Mouse (Mus musculus) gastrocnemius, postnatal 25 days (tissue): ENCODE measurements around the gene Fank1. TPM values are rescaled to one million over a fixed set of nuclear protein-coding genes. Genes with fewer than 3 reads are reported as not detected.
A peak's percentile ranks its signal among the peaks of the same experiment; 100 is the strongest.
"Not testable (repeated sequence)": the region's sequence is repeated elsewhere in the genome, so short reads cannot be mapped to it uniquely, and the experiment has no call there.

ENCODE experiments used
- DNase-seq: peaks from one replicate; pipeline ENCODE4 v3.0.0; 2022
- total RNA-seq, 2 experiments: library from RNA; stranded (reverse); gene quantifications; 1 replicate in 1 of 2; 2 replicates in 1 of 2; pipeline ENCODE4 v1.2.3; 2021

Fank1 gene
- total RNA-seq, 2 experiments from 2014 or later, result not detected

DNA sequence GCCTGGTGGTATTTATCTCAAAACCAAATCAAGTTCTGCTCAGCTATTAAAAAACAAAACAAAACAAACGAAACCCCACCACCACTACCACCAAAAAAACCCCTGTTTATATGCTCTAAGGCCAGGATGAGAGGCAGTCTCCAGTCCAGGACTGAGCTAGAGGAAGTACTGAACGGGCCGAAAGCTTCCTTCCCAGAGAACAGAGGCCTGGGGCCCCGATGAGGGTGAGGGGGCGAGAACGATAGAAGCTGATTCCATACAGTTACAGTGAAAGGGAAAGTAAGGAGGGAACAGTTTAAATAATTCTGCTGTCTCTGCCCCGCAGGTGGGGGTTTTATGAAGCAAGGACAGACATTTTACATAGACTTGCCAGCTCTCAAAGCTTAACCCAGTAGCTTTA, 52.9 kb downstream of the Fank1 start:
- no peak for DNase-seq

GRCm38 (mm10) chr7:133839546-133839945, 62.9 kb downstream of the Fank1 start:
- DNase-seq, result no peak

GRCm38 (mm10) chr7:133842079-133842478, 65.4 kb downstream of the Fank1 start:
- DNase-seq, result no peak

DNA sequence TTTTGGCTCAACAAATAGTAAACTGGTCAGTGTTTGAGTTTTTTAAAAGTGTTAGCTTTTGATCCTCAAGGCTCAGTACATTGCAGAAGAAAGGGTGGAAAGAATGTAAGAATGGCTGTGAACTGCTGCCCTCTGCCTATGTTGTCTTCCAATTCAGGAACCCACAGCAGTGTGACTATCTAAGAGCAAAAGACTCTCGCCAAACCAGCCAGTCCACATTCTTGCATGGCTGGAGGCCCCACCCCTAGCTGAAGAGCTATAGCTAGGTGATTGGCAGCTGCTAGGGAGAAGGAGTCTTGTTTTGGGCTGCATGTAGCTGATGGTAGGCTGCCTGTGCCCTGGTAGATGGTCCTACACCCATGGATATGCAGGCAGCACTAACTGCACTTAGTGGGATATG, 70.5 kb downstream of the Fank1 start:
- no peak for DNase-seq

DNA sequence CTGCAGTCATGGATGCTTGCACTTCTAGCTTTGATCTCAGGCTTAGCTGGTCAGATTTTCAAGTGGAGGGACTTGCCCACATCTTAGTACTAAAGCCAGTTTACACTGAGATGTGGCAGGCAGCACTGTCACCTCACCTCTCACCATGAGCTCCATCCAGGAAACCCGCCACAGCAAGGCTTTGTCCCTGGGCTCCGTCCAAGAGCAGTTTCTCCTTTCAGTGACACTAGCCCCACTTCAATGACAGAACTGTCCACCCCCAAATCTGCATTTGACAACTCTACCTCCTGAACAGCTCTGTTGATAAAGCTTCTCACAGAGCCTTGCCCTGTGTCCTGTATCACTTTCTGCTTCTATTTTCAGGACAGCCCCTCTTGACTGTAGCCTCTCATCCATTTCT, 71.5 kb downstream of the Fank1 start:
- DNase-seq, result no peak

DNA sequence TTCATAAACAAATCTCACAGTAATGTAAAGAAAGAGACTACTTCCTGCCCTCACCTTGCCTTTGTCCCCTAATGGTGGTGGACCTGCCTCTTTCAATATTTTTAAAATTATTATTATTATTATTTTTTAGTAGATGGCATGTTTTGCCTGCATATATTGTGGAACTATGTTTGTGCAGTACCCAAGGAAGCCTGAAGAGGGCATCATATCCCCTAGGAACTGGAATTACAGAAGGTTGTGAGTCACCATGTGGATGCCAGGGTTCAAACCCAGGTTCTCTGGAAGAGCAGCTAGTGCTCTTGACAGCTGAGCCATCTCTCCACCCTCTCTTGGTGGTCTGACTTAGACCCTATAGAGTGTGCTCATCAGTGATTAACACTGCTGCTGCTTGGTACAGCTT, 74.1 kb downstream of the Fank1 start:
- no peak for DNase-seq

DNA sequence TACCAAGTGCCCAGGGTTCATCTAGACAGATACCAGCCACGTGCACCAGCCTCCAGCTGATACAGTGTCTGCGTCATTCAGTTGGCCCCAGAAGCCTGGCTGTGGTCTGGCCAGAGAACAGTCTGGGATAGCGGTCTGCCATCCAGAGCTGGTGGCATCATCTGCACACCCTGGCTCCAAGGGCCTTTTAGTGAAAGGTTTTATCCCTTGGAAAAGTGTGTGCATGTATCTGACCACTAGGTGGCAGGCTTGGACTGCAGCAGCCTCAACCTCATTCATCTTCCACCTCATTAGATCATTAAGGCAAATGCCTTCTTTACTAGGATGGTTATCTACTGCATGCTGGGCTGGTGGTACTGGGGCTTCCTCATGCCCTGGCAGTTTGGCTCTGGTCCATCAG, 79.6 kb downstream of the Fank1 start:
- peak; percentile 22 for DNase-seq

- DNase-seq, result no peak
These were observed 81.8 kb downstream of the Fank1 start for GRCm38 (mm10) chr7:133858506-133858905.

- no peak for DNase-seq
These were observed 82.9 kb downstream of the Fank1 start for GRCm38 (mm10) chr7:133859548-133859947.

GRCm38 (mm10) chr7:133862233-133862632, 85.6 kb downstream of the Fank1 start:
- no peak for DNase-seq

GRCm38 (mm10) chr7:133862723-133863122, 86.1 kb downstream of the Fank1 start:
- no peak for DNase-seq

DNA sequence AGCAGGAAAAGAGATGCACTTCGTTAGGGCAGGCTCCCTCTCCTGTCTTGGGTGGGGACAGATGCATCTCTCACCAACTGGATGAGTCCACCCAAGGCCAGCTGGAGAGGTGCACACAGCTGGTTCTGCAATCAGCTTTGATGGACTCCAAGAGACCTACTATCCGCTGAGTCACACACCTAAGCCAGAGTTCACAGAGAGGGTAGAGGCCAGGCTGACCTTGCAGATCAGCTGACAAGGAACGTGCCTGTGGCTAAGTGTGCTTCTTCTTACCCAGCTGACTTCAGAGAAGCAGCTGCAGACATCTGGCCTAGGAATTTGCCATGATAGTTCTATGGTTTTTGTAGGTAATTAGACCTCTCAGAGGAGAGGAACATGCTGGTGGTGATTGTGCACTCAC, 86.5 kb downstream of the Fank1 start:
- DNase-seq, result no peak

DNA sequence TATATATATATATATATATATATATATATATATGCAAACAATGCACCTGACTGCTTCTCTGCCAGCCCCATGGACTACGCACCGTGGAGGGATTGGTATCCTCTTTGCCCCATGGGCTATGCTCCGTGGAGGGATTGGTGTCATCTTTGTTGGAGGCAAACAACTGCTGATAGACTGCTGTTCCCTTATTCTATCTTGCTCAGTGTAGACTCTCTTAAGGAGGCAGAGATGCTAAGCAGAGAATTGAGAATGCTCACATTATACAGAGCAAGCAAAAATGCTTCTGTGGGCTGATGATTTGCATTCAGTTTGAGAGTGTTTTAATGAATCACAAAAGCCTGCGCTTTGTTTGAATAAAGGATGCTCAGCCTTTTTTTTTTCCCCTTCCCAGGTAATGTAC, 87.0 kb downstream of the Fank1 start:
- no peak for DNase-seq

- no peak for DNase-seq
These were observed 93.6 kb downstream of the Fank1 start for GRCm38 (mm10) chr7:133870265-133870664.

- no peak for DNase-seq
These were observed 96.0 kb downstream of the Fank1 start for GRCm38 (mm10) chr7:133872701-133873100.

GRCm38 (mm10) chr7:133876139-133876538, 99.5 kb downstream of the Fank1 start:
- DNase-seq, result no peak

- no peak for DNase-seq
These were observed 100.1 kb downstream of the Fank1 start for GRCm38 (mm10) chr7:133876646-133877342.

DNA sequence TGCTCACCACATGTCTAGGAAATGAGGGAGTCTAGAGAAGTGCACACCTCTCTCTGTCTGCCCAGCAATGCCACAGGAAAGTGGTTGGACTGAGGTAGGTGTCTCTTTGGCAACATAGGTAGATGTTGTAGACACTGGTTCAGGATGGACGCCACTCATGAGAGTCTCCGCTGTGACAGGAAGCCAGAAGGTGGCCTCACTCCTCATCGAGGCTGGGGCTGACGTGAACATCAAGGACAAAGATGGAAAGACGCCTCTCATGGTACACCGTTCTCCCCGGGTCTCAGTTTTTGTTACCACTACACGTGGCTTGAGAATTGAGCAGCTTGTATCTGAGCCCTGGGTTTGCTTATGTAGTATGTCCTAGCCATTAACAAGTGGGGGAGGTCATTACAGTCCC, 103.1 kb downstream of the Fank1 start:
- no peak for DNase-seq

DNA sequence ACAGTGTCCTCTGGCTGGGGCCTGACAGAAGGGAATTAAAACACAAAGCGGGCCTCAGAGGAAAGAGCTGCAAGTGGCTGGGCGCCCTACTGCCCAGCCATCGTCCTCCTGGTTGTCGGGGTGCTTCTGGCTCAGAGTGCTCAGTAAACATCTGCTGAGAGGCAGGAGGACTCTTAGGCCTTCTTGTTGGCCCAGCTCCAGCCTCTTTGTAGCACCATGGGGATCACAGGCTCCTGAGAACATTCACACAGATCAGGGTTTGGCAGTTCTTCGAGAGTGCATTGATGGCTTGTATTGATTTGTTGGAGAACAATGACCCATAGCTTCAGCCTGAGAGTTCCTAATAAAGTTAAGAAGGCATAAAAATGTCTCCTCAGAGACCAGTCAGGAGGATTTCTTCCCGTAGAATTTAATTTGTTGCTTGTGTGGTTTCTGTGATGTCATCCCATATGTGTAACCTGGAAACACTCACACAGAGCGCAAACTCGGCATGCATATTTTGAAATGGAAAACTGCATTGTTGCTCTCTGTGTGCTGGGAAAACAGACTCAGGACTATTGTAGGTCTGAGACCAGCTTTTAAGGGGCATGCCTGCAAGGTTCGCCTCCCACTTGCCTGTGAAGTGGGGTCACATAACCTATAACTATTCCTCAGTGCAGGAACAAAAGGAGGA, 108.2 kb downstream of the Fank1 start:
- DNase-seq, result not testable (repeated sequence)

DNA sequence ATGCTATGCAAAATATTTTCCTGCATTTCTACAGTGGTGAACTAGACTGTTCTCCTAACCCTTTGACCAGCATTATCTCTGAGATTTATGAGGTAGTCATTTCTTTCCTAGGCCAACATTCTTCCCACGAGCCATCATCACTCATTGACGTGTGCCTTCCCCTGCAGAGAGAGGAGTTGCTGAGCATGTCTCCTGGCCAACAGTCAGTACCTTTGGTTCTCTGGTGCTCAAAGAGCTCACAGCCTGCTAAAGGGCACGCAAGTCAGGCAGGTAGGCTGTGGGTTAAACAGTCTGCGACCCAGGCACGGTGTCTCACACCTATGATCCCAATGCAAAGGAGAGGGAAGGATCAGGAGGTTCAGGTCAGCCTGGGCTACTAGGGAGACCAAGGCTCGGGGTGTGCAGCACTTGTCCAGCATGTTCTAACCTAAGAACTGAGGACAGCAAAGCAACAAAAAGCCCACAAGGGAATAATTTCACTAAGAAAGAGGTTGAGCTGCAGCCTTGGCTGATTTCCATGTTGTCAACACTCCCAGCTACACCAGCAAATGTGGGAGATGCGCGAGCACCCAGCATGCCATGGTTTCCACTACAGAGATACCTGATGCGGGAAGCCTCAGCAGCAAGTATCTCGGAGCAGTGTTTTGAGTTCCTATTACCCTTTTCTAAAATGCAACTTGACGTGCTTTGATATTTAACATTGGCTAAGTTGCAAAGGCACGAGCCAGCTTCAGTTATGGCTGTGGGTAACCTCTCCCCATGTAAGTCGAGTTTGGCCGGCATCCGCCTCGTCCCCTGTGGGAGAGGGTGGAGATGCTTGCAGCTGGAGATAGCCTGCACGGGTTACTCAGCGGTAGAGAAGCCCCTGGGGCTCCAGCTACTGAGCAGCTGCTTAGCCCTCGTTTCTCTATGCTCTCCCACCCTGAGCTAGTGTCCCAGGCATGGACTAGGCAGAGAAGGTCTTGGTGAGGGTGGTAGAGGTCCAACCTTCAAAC, 112.6 kb downstream of the Fank1 start:
- peak; percentile 63 for DNase-seq

- DNase-seq, result no peak
These were observed 113.3 kb downstream of the Fank1 start for GRCm38 (mm10) chr7:133889986-133890385.

GRCm38 (mm10) chr7:133891298-133891697, 114.6 kb downstream of the Fank1 start:
- DNase-seq, result no peak

DNA sequence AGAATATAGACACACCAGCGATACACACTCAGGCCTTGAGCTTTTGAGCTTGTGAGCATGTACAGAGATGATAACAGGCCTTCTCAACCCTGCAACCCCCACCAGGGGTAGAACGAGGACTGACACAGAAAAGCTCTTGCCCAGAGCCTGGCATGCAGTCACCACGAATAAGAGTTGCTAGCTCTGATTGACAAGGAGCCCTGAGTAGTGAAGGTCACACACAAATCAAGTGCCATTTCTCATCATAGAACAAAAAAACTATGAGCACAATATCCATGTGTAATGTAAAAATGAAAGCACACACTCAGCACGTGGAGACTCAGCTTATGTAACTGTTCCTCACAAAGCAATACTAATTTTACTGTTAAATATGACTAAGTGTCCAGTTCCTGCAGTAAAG, 115.1 kb downstream of the Fank1 start:
- no peak for DNase-seq
